Mouse (Mus musculus) intestine, embryonic 14.5 days (tissue): ENCODE data around the gene Dus2. TPM values are rescaled to one million over a fixed set of nuclear protein-coding genes. Genes with fewer than 3 reads are reported as not detected.

Experiments
- ATAC-seq: fragments of 200-750 bp; cut with Nextera tagmentation; replicated peaks from 2 replicates; pipeline ENCODE4 v1.8.0; 2017; ENCODE audit warnings: low read depth, moderate number of reproducible peaks, moderate TSS enrichment, moderate library complexity; ENCODE audit not compliant: low FRiP score, low TSS enrichment
- DNase-seq: peaks from one replicate; pipeline ENCODE4 v3.0.0-alpha.2; 2018; ENCODE audit warnings: low spot score
- H3K27ac ChIP-seq: fragments of 300-500 bp; sonication (generic); 2 replicates; pipeline ENCODE4 v1.5.1; 2014; ENCODE audit warnings: low read depth, mild to moderate bottlenecking, control low read depth
- H3K27me3 ChIP-seq: fragments of 300-500 bp; sonication (generic); replicated peaks from 2 replicates; pipeline ENCODE4 v1.6.1; 2014; ENCODE audit warnings: low read length, control low read depth; ENCODE audit not compliant: control insufficient read depth, insufficient read depth
- H3K36me3 ChIP-seq: fragments of 300-500 bp; sonication (generic); 2 replicates; pipeline ENCODE4 v1.6.1; 2014; ENCODE audit warnings: low read length, control low read depth; ENCODE audit not compliant: control insufficient read depth, insufficient read depth
- H3K4me1 ChIP-seq: fragments of 300-500 bp; sonication (generic); replicated peaks from 2 replicates; pipeline ENCODE4 v1.6.1; 2014; ENCODE audit warnings: low read length, control low read depth, mixed read lengths; ENCODE audit not compliant: control insufficient read depth, insufficient read depth
- H3K4me2 ChIP-seq: fragments of 300-500 bp; sonication (generic); 2 replicates; pipeline ENCODE4 v1.6.1; 2014; ENCODE audit warnings: low read length
- H3K4me3 ChIP-seq: fragments of 300-500 bp; sonication (generic); 2 replicates; pipeline ENCODE4 v1.5.1; 2014; ENCODE audit warnings: low read depth, low read length, control low read depth, mixed read lengths
- H3K9ac ChIP-seq: fragments of 300-500 bp; sonication (generic); 2 replicates; pipeline ENCODE4 v1.6.1; 2014; ENCODE audit warnings: mild to moderate bottlenecking, low read length
- H3K9me3 ChIP-seq: fragments of 300-500 bp; sonication (generic); 2 replicates; pipeline ENCODE4 v1.6.1; 2016; ENCODE audit warnings: low read length, control low read depth; ENCODE audit not compliant: control insufficient read depth
- WGBS: fragments of 180-500 bp; shearing (Covaris S2); extraction: QIAGEN DNeasy Blood & Tissue Kit; methylation state at CpG from one replicate; pipeline ENCODE4 v1.1.7; 2014; 5-methylcytosine and 5-hydroxymethylcytosine counted together
- polyA plus RNA-seq: library from polyadenylated mRNA; unstranded; fragments of >200 nt; fragmentation: Nextera tagmentation; extraction: Ambion mirVana; gene quantifications from 2 replicates; pipeline ENCODE4 v1.2.1, GENCODE M21; 2014

Gene Dus2
- polyA plus RNA-seq, 1 experiment from 2014 or later, result 18.3 TPM

- no peak for ATAC-seq
- no peak overlapping the region for H3K4me2 ChIP-seq
Observed at GRCm38 (mm10) chr8:106043055-106043454, 51.9 kb downstream of the Dus2 start.

DNA sequence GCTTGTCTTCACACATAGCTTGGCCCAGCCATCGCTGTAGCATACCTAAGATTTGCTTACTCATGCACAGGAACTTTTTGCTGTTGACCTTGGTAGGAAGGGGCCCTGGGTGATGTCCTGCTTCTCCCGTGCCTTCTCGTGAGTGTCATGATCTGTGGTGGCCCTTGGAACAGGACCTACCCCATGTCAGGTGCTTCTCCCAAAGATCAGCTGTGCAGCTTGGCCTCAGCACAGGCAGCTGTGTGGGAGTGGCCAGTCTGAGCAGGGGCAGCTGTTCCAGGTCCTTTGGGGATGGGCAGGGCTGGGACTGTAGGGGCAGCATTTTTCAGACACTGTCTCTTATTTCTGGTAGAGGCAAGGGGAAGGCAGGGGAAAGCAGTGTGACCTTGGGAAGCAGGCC is 53.0 kb downstream of the Dus2 start:
- 72% methylated on average over 3 of the region's 3 CpGs for WGBS
- H3K4me1 ChIP-seq, result no peaks in the 10 kb centered on the region
- no peaks in the 10 kb centered on the region for H3K27me3 ChIP-seq
- ATAC-seq (no peak), DNase-seq (no peak)
- H3K4me2 ChIP-seq, result no peak overlapping the region
- no peaks in the 10 kb centered on the region for H3K9me3 ChIP-seq
- no peak overlapping the region for H3K4me3 ChIP-seq
- no peak overlapping the region for H3K9ac ChIP-seq
- no peak overlapping the region for H3K27ac ChIP-seq
- H3K36me3 ChIP-seq, result peaks cover 12% of the 10 kb centered on the region

More at GRCm38 (mm10) chr8:106043055-106043454, 51.9 kb downstream of the Dus2 start:
- DNase-seq, result no peak
- H3K27ac ChIP-seq, result no peak overlapping the region
- H3K9me3 ChIP-seq, result no peaks in the 10 kb centered on the region
- no peaks in the 10 kb centered on the region for H3K27me3 ChIP-seq
- H3K4me3 ChIP-seq, result no peak overlapping the region
- no peak overlapping the region for H3K9ac ChIP-seq
- whole genome bisulfite sequencing, result 63% methylated on average over 2 of the region's 2 CpGs
- H3K36me3 ChIP-seq, result peaks cover 12% of the 10 kb centered on the region
- no peaks in the 10 kb centered on the region for H3K4me1 ChIP-seq

DNA sequence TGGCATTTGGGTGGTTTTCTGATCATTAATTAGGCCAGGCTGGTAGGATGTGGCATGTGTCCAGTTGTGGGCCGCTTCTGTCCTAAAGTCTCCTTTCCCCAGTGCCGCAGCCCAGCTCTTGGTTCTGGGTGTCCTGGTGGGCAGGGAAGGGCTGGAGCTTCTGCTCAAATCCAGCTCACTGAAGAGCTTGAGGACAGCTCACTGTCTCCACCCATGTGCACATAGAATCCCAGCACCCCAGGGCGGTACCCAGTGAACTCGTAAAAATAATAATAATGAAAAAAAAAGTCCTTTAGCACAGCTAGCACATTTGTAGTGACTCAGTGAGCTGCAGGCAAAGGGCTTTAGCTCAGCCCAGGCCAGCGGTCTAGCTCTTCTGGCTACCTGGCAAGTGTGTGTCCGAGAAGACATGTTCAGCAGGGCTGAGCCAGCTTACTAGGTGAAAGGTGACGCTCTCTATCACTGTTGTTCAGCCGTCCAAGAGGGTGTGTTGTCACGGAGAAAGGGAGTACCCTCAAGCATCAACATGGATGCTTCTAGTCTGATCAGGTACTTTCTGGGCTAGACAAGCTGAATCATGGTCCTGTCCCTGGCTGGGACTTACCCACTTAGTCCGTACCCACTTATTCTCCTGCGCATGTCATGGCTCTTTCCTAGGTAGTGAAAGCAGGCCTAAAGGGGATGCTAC is 55.9 kb downstream of the Dus2 start:
- no peaks in the 10 kb centered on the region for H3K9me3 ChIP-seq
- no peak overlapping the region for H3K27ac ChIP-seq
- no peak overlapping the region for H3K9ac ChIP-seq
- H3K4me3 ChIP-seq, result no peak overlapping the region
- no peaks in the 10 kb centered on the region for H3K27me3 ChIP-seq
- peaks cover 25% of the 10 kb centered on the region for H3K36me3 ChIP-seq
- H3K4me1 ChIP-seq, result no peaks in the 10 kb centered on the region
- 91% methylated on average over 11 of the region's 11 CpGs for WGBS
- DNase-seq (no peak), ATAC-seq (no peak)
- H3K4me2 ChIP-seq, result no peak overlapping the region

DNA sequence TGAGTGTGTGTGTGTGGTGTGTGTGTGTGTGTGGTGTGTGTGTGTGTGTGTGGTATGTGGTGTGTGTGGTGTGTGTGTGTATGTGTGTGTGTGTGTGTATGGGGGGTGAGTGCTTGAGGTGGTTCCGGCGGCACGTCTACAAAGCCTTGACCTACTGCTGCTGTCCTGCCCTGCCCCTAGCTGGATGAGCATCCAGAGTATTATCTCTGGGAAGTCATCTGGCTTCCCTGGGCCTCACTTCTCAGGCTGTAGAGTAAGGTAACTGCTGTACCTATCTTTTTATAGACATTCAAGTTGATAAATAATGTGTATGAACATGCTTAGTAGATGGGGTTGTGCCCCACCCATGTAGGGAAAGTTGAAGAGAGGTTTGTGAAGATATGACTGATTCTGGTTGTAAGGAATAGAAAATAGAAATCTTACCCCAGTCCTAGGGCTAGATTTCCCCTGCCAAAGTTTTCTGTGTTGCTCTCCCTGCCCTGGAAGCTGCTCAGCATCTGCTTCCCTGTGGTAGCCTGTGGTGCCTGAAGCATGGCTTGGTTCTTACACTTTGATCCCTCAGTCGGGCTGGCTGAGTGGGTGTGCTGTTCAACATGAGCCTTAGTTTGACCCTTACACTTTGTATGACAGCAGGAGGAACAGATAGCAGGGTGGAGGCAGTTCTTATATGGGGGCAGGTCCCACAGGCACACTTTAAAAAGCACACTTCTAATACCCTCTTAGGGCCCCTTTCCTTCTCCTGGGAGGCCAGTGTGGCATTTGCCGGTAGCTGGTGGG is 56.9 kb downstream of the Dus2 start:
- Histone ChIP-seq H3K36me3 (peaks cover 24% of the 10 kb centered on the region), H3K4me3 (no peak overlapping the region), H3K9ac (no peak overlapping the region), H3K27ac (no peak overlapping the region), H3K9me3 (no peaks in the 10 kb centered on the region), H3K4me2 (no peak overlapping the region), H3K27me3 (no peaks in the 10 kb centered on the region), H3K4me1 (no peaks in the 10 kb centered on the region)
- ATAC-seq (no peak), DNase-seq (no peak)
- WGBS, result 91% methylated on average over 5 of the region's 5 CpGs

DNA sequence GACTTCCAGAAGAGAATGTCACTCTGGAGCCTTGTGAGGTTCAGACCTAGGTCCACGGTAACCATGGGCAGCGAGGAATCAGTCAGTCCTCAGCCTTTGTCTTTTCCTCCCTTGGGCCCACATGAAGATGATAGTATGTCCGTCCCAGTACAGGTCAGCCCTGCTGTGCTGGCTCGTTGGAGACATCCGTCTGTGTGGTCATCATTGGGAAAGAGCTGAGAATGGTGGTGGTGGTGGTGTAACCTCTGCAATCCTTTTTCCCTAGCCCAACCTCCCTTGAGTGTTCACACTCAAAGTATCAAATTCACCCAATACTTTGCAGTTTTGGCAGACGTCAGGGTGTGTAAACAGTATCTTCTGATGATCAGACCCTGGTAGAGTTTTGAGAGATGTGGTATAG is 58.7 kb downstream of the Dus2 start:
- DNase-seq (no peak), ATAC-seq (no peak)
- Histone ChIP-seq H3K4me3 (no peak overlapping the region), H3K4me2 (no peak overlapping the region), H3K36me3 (peaks cover 23% of the 10 kb centered on the region), H3K27ac (no peak overlapping the region), H3K9me3 (no peaks in the 10 kb centered on the region), H3K9ac (no peak overlapping the region), H3K27me3 (no peaks in the 10 kb centered on the region), H3K4me1 (no peaks in the 10 kb centered on the region)
- 91% methylated on average over 6 of the region's 6 CpGs for WGBS

DNA sequence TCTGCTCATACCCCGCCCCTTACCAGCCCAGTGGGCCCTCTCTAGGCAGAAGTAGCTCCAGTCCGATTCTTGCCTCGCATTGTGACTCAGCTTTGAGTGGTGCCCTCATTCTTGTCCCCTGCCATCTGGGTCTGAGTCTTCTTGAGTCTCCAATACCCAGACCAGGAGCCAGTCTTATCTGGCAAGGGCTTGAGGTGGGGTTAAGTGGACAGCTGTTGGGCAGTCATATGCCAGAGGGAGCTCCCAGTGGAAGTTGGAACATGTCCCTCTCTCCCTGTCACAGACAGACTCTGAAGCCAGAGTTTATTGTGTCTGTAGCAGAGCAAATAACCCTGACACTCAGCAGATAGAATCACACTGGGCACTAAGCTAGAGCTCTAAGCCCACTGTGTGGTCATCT is 59.9 kb downstream of the Dus2 start:
- H3K36me3 ChIP-seq, result peaks cover 20% of the 10 kb centered on the region
- DNase-seq, result no peak
- H3K9me3 ChIP-seq, result no peaks in the 10 kb centered on the region
- WGBS, result 94% methylated on average over 3 of the region's 3 CpGs
- no peak overlapping the region for H3K4me2 ChIP-seq
- H3K27me3 ChIP-seq, result no peaks in the 10 kb centered on the region
- no peak for ATAC-seq
- no peak overlapping the region for H3K4me3 ChIP-seq
- no peak overlapping the region for H3K9ac ChIP-seq
- no peak overlapping the region for H3K27ac ChIP-seq
- no peaks in the 10 kb centered on the region for H3K4me1 ChIP-seq

GRCm38 (mm10) chr8:106052510-106053089 is 61.5 kb downstream of the Dus2 start:
- Histone ChIP-seq H3K36me3 (peaks cover 20% of the 10 kb centered on the region), H3K27ac (0 out of 2 replicates have a peak overlapping the region, but pooled peaks have one; percentile 16), H3K27me3 (no peaks in the 10 kb centered on the region), H3K9me3 (no peaks in the 10 kb centered on the region), H3K4me1 (no peaks in the 10 kb centered on the region), H3K9ac (no peak overlapping the region), H3K4me2 (no peak overlapping the region), H3K4me3 (no peak overlapping the region)
- DNase-seq (no peak), ATAC-seq (no peak)
- WGBS, result 83% methylated on average over 9 of the region's 9 CpGs

GRCm38 (mm10) chr8:106054190-106054811 is 63.2 kb downstream of the Dus2 start:
- H3K27ac ChIP-seq, result peak overlapping the region; percentile 43; the same call in 1 of the 2 replicates
- no peak overlapping the region for H3K4me3 ChIP-seq
- no peaks in the 10 kb centered on the region for H3K9me3 ChIP-seq
- H3K4me1 ChIP-seq, result 0 out of 2 replicates have a peak, but pooled peaks cover 5% of the 10 kb centered on the region
- 45% methylated on average over 6 of the region's 6 CpGs for WGBS
- peak overlapping the region; percentile 3 for H3K4me2 ChIP-seq
- ATAC-seq (no peak), DNase-seq (peak; percentile 66)
- H3K27me3 ChIP-seq, result no peaks in the 10 kb centered on the region
- no peak overlapping the region for H3K9ac ChIP-seq
- peaks cover 20% of the 10 kb centered on the region for H3K36me3 ChIP-seq
